Mouse (Mus musculus): ENCODE results near the gene Cyp11a1.

Cyp11a1 gene

GRCm38 (mm10) chr9:57972776-57973439 is 33.3 kb upstream of the Cyp11a1 start:
- DNase-seq (ENCODE audit: low spot score): no peak

GRCm38 (mm10) chr9:57973440-57974066 is 32.7 kb upstream of the Cyp11a1 start:
- DNase-seq (ENCODE audit: low spot score): no peak

- no peak for DNase-seq (ENCODE audit: low spot score)
Observed at GRCm38 (mm10) chr9:57974221-57974620, 32.0 kb upstream of the Cyp11a1 start.

- no peak for DNase-seq (ENCODE audit: low spot score)
Observed at GRCm38 (mm10) chr9:57975200-57975821, 30.9 kb upstream of the Cyp11a1 start.

- DNase-seq (ENCODE audit: low spot score): no peak
Observed at GRCm38 (mm10) chr9:57978025-57978424, 28.2 kb upstream of the Cyp11a1 start.

GRCm38 (mm10) chr9:57978858-57979257 is 27.4 kb upstream of the Cyp11a1 start:
- DNase-seq (ENCODE audit: low spot score): no peak

- DNase-seq (ENCODE audit: low spot score): no peak
Observed at GRCm38 (mm10) chr9:57980570-57980969, 25.6 kb upstream of the Cyp11a1 start.

- no peak for DNase-seq (ENCODE audit: low spot score)
Observed at GRCm38 (mm10) chr9:57985304-57985703, 20.9 kb upstream of the Cyp11a1 start.

GRCm38 (mm10) chr9:57986293-57986692 is 19.9 kb upstream of the Cyp11a1 start:
- no peak for DNase-seq (ENCODE audit: low spot score)

GRCm38 (mm10) chr9:57988098-57988497 is 18.1 kb upstream of the Cyp11a1 start:
- DNase-seq (ENCODE audit: low spot score): no peak

GRCm38 (mm10) chr9:57989309-57989708 is 16.9 kb upstream of the Cyp11a1 start:
- no peak for DNase-seq (ENCODE audit: low spot score)

- no peak for DNase-seq (ENCODE audit: low spot score)
Observed at GRCm38 (mm10) chr9:57990438-57991110, 15.6 kb upstream of the Cyp11a1 start.

- no peak for DNase-seq (ENCODE audit: low spot score)
Observed at GRCm38 (mm10) chr9:57992060-57992459, 14.2 kb upstream of the Cyp11a1 start.

GRCm38 (mm10) chr9:57992781-57993591 is 13.2 kb upstream of the Cyp11a1 start:
- no peak for DNase-seq (ENCODE audit: low spot score)

- no peak for DNase-seq (ENCODE audit: low spot score)
Observed at GRCm38 (mm10) chr9:57995282-57995681, 10.9 kb upstream of the Cyp11a1 start.

GRCm38 (mm10) chr9:57997511-57998031 is 8.6 kb upstream of the Cyp11a1 start:
- peak; percentile 29 for DNase-seq (ENCODE audit: low spot score)

GRCm38 (mm10) chr9:57998032-57998659 is 8.1 kb upstream of the Cyp11a1 start:
- DNase-seq (ENCODE audit: low spot score): peak; percentile 58

GRCm38 (mm10) chr9:57998685-57999084 is 7.5 kb upstream of the Cyp11a1 start:
- DNase-seq (ENCODE audit: low spot score): no peak

- peak; percentile 31 for DNase-seq (ENCODE audit: low spot score)
Observed at GRCm38 (mm10) chr9:57999676-58000075, 6.5 kb upstream of the Cyp11a1 start.

GRCm38 (mm10) chr9:58003272-58003671 is 2.9 kb upstream of the Cyp11a1 start:
- no peak for DNase-seq (ENCODE audit: low spot score)

- no peak for DNase-seq (ENCODE audit: low spot score)
Observed at GRCm38 (mm10) chr9:58008336-58009014, 2.3 kb downstream of the Cyp11a1 start.

Measured in testis, postnatal 14 days (tissue).